Mouse (Mus musculus): ENCODE measurements at regions not wholly inside any gene's neighbourhood (a gene's known extent, or its start where the extent isn't known, plus 50 kb on each side); places are given as distances from the start of the nearest gene placed in this dataset.

DNA sequence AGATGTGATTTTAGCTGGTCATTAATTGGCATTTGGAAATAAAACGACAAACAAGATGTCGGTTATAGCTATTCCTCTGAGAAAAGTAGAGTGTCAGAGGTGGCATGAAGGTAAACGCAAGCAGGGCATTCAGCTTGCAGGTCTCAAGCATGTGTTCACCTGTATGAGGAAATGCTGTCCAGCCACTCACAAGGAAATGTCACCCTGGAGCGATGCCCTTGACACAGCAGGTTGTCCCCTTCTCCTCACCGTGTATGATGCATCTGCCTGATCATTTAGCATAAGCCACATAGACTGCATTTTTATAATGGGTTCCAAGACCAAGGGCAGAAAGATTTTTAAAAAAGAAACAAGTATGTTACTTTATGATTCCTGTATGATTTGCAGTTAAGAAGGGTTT lies 83.9 kb upstream of the Peli1 start:
- H3K4me2 ChIP-seq: no peak overlapping the region
- no peaks in the 10 kb centered on the region for H3K36me3 ChIP-seq (ENCODE audit: control insufficient read depth, insufficient read depth, low read length)
- no peak overlapping the region for H3K27ac ChIP-seq (ENCODE audit: low read depth, low read length)
- H3K4me1 ChIP-seq (ENCODE audit: control insufficient read depth, insufficient read depth, low read length): no peaks in the 10 kb centered on the region
- 92% methylated on average over 5 of the region's 5 CpGs for WGBS (ENCODE audit: insufficient replicate concordance)
- no peak overlapping the region for H3K9ac ChIP-seq (ENCODE audit: low read depth, low read length)
- ATAC-seq (replicated peaks; ENCODE audit: insufficient number of reproducible peaks, low FRiP score, low TSS enrichment): no peak
- no peaks in the 10 kb centered on the region for H3K27me3 ChIP-seq (ENCODE audit: control insufficient read depth, insufficient read depth, low read length)
- H3K9me3 ChIP-seq (replicated peaks; ENCODE audit: control insufficient read depth, low read length): no peaks in the 10 kb centered on the region
- H3K4me3 ChIP-seq (ENCODE audit: low read depth, low read length): no peak overlapping the region

DNA sequence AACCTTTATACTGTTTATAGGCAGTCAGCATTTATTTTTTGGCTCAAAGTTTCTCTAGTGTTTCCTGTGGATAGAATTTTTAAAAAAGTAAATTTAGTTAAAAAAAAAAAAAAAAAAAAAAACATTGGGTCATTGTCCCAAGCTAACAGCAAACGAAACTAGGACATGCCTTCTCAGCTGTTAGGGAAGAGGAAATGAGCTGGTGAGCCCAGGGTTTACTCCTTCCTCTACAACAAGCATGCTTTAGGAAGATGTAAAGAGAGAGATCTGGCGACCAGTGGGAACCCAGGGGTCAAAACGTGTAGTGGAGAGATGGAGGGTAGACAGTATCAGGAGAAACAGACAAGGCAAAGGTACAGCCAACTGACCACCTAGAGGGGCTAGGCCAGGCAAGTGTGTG lies 81.6 kb upstream of the Peli1 start:
- no peak overlapping the region for H3K27ac ChIP-seq (ENCODE audit: low read depth, low read length)
- peaks cover 4% of the 10 kb centered on the region; the same call in 1 of the 2 replicates for H3K4me1 ChIP-seq (ENCODE audit: control insufficient read depth, insufficient read depth, low read length)
- WGBS (ENCODE audit: insufficient replicate concordance): 55% methylated on average over 3 of the region's 3 CpGs
- H3K36me3 ChIP-seq (ENCODE audit: control insufficient read depth, insufficient read depth, low read length): no peaks in the 10 kb centered on the region
- no peak overlapping the region for H3K4me3 ChIP-seq (ENCODE audit: low read depth, low read length)
- H3K9me3 ChIP-seq (replicated peaks; ENCODE audit: control insufficient read depth, low read length): no peaks in the 10 kb centered on the region
- ATAC-seq (replicated peaks; ENCODE audit: insufficient number of reproducible peaks, low FRiP score, low TSS enrichment): no peak
- no peaks in the 10 kb centered on the region for H3K27me3 ChIP-seq (ENCODE audit: control insufficient read depth, insufficient read depth, low read length)
- H3K9ac ChIP-seq (ENCODE audit: low read depth, low read length): no peak overlapping the region
- no peak overlapping the region for H3K4me2 ChIP-seq

DNA sequence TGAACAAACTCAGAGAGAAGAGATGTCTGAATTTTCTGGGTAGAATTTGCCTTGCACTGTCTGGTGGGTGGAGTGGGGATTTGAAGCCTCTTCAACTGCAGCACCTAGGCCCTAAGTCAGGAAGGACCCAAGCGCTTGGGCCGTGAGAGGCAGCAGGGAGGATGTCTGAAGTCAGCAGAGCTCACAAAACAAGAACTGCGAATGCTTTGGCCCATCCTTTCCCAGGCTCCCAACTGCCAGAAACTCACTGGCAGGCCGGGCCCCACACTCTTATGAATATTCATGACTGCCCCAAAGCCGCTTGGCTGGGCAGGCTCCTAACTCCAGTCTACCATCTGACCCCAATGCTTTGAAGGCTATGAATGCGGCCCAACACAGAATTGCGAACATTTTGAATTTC lies 80.2 kb upstream of the Peli1 start:
- Histone ChIP-seq H3K4me2 (no peak overlapping the region), H3K9ac (ENCODE audit: low read depth, low read length) (no peak overlapping the region), H3K27ac (ENCODE audit: low read depth, low read length) (no peak overlapping the region), H3K9me3 (replicated peaks; ENCODE audit: control insufficient read depth, low read length) (no peaks in the 10 kb centered on the region), H3K36me3 (ENCODE audit: control insufficient read depth, insufficient read depth, low read length) (no peaks in the 10 kb centered on the region), H3K4me3 (ENCODE audit: low read depth, low read length) (no peak overlapping the region), H3K27me3 (ENCODE audit: control insufficient read depth, insufficient read depth, low read length) (no peaks in the 10 kb centered on the region), H3K4me1 (ENCODE audit: control insufficient read depth, insufficient read depth, low read length) (peaks cover 13% of the 10 kb centered on the region; the same call in 1 of the 2 replicates)
- no peak for ATAC-seq (replicated peaks; ENCODE audit: insufficient number of reproducible peaks, low FRiP score, low TSS enrichment)
- WGBS (ENCODE audit: insufficient replicate concordance): 45% methylated on average over 7 of the region's 7 CpGs

GRCm38 (mm10) chr11:21014250-21014649 lies 76.8 kb upstream of the Peli1 start:
- Histone ChIP-seq H3K27me3 (ENCODE audit: control insufficient read depth, insufficient read depth, low read length) (no peaks in the 10 kb centered on the region), H3K4me2 (no peak overlapping the region), H3K36me3 (ENCODE audit: control insufficient read depth, insufficient read depth, low read length) (no peaks in the 10 kb centered on the region), H3K4me1 (ENCODE audit: control insufficient read depth, insufficient read depth, low read length) (peaks cover 17% of the 10 kb centered on the region), H3K4me3 (ENCODE audit: low read depth, low read length) (no peak overlapping the region), H3K9ac (ENCODE audit: low read depth, low read length) (no peak overlapping the region), H3K27ac (ENCODE audit: low read depth, low read length) (no peak overlapping the region), H3K9me3 (replicated peaks; ENCODE audit: control insufficient read depth, low read length) (no peaks in the 10 kb centered on the region)
- WGBS (ENCODE audit: insufficient replicate concordance): 33% methylated on average over 3 of the region's 3 CpGs
- ATAC-seq (replicated peaks; ENCODE audit: insufficient number of reproducible peaks, low FRiP score, low TSS enrichment): no peak

GRCm38 (mm10) chr11:21015536-21015935 lies 75.6 kb upstream of the Peli1 start:
- no peak overlapping the region for H3K4me3 ChIP-seq (ENCODE audit: low read depth, low read length)
- no peaks in the 10 kb centered on the region for H3K27me3 ChIP-seq (ENCODE audit: control insufficient read depth, insufficient read depth, low read length)
- peaks cover 17% of the 10 kb centered on the region for H3K4me1 ChIP-seq (ENCODE audit: control insufficient read depth, insufficient read depth, low read length)
- no peaks in the 10 kb centered on the region for H3K36me3 ChIP-seq (ENCODE audit: control insufficient read depth, insufficient read depth, low read length)
- no peak for ATAC-seq (replicated peaks; ENCODE audit: insufficient number of reproducible peaks, low FRiP score, low TSS enrichment)
- no peak overlapping the region for H3K9ac ChIP-seq (ENCODE audit: low read depth, low read length)
- H3K27ac ChIP-seq (ENCODE audit: low read depth, low read length): no peak overlapping the region
- no peak overlapping the region for H3K4me2 ChIP-seq
- H3K9me3 ChIP-seq (replicated peaks; ENCODE audit: control insufficient read depth, low read length): no peaks in the 10 kb centered on the region
- 72% methylated on average over 3 of the region's 3 CpGs for WGBS (ENCODE audit: insufficient replicate concordance)

DNA sequence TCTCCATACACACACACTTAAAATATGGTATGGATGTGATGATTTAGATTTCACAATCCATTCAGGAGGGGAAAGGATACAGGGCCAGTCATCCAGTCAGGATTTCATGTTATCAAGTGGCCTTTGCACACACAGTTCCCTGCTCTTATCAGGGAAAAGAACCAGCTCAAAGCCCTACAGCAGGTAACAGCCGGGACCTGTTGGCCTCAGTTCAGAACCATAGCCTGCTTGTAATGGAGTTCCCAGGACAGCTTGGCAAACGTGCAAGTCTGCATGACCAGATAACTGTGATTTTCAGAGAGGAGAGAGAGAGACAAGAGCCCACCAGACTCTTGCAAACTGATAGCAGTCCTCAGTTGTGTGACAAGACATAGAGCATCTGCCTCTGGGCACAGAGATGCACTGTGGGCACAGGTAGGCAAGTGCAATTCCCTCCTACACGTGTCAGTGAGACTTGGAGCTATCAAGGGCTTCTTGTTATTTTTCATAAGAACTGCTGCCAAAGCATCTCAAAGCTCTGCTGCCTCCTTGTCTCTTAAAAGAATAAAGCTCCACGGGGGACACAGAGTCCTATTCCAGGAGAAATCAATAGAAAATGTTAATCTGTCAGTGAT lies 74.9 kb upstream of the Peli1 start:
- Histone ChIP-seq H3K27me3 (ENCODE audit: control insufficient read depth, insufficient read depth, low read length) (no peaks in the 10 kb centered on the region), H3K9me3 (replicated peaks; ENCODE audit: control insufficient read depth, low read length) (no peaks in the 10 kb centered on the region), H3K4me2 (no peak overlapping the region), H3K9ac (ENCODE audit: low read depth, low read length) (no peak overlapping the region), H3K36me3 (ENCODE audit: control insufficient read depth, insufficient read depth, low read length) (no peaks in the 10 kb centered on the region), H3K4me3 (ENCODE audit: low read depth, low read length) (no peak overlapping the region), H3K27ac (ENCODE audit: low read depth, low read length) (no peak overlapping the region), H3K4me1 (ENCODE audit: control insufficient read depth, insufficient read depth, low read length) (peaks cover 17% of the 10 kb centered on the region)
- no peak for ATAC-seq (replicated peaks; ENCODE audit: insufficient number of reproducible peaks, low FRiP score, low TSS enrichment)
- 26% methylated on average over 4 of the region's 4 CpGs for WGBS (ENCODE audit: insufficient replicate concordance)

DNA sequence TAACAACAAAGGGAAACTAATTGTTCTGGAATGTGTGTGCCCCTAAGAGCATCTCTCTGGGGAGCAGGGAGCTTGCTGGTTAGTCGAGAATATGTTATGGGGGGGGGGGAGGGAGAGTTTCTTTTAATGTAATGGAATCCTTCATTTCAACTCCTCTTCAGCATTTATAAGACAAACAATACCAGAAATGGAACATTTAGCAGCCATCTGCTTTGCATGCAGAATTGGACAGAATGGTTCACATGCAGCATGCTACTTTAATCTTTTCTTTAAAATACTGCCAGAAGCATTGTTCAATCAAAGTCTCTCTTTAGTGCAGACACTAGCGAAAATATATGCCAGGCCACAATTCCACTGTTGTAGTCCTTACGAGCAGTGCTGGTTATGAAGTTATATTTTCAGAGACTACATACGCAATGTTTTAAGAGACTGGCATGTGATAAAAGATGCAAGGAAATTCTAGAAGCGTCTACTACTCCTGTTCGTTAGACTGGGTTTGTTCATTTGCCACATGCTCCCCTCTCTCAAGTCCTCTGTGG lies 74.2 kb upstream of the Peli1 start:
- no peak for ATAC-seq (replicated peaks; ENCODE audit: insufficient number of reproducible peaks, low FRiP score, low TSS enrichment)
- Histone ChIP-seq H3K9me3 (replicated peaks; ENCODE audit: control insufficient read depth, low read length) (no peaks in the 10 kb centered on the region), H3K9ac (ENCODE audit: low read depth, low read length) (no peak overlapping the region), H3K4me3 (ENCODE audit: low read depth, low read length) (no peak overlapping the region), H3K36me3 (ENCODE audit: control insufficient read depth, insufficient read depth, low read length) (no peaks in the 10 kb centered on the region), H3K27me3 (ENCODE audit: control insufficient read depth, insufficient read depth, low read length) (no peaks in the 10 kb centered on the region), H3K27ac (ENCODE audit: low read depth, low read length) (no peak overlapping the region), H3K4me1 (ENCODE audit: control insufficient read depth, insufficient read depth, low read length) (peaks cover 17% of the 10 kb centered on the region), H3K4me2 (no peak overlapping the region)
- WGBS (ENCODE audit: insufficient replicate concordance): 68% methylated on average over 6 of the region's 6 CpGs

DNA sequence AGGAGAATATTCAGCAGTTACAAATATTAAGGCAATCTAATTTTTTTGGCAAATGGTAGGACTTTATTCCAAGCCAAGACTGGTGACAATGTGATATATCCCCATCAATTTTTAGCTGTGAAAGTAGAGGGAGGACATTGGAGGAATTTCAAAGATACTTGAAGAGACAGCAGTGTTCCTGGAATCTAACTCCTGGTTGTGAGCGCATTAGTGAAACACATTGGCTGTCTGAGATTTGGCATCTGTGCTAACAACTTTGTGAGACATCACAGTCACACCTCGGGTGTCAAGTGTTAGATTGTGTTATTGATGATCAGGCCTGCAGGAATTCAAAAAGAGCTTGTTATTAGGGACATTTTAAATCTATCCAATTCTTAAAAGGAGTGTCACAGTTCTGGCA lies 71.3 kb upstream of the Peli1 start:
- no peak overlapping the region for H3K4me2 ChIP-seq
- H3K27me3 ChIP-seq (ENCODE audit: control insufficient read depth, insufficient read depth, low read length): no peaks in the 10 kb centered on the region
- H3K4me1 ChIP-seq (ENCODE audit: control insufficient read depth, insufficient read depth, low read length): peaks cover 11% of the 10 kb centered on the region
- no peak for ATAC-seq (replicated peaks; ENCODE audit: insufficient number of reproducible peaks, low FRiP score, low TSS enrichment)
- H3K9ac ChIP-seq (ENCODE audit: low read depth, low read length): no peak overlapping the region
- no peaks in the 10 kb centered on the region for H3K36me3 ChIP-seq (ENCODE audit: control insufficient read depth, insufficient read depth, low read length)
- H3K27ac ChIP-seq (ENCODE audit: low read depth, low read length): no peak overlapping the region
- no peak overlapping the region for H3K4me3 ChIP-seq (ENCODE audit: low read depth, low read length)
- 59% methylated on average over 2 of the region's 2 CpGs for WGBS (ENCODE audit: insufficient replicate concordance)
- H3K9me3 ChIP-seq (replicated peaks; ENCODE audit: control insufficient read depth, low read length): no peaks in the 10 kb centered on the region

DNA sequence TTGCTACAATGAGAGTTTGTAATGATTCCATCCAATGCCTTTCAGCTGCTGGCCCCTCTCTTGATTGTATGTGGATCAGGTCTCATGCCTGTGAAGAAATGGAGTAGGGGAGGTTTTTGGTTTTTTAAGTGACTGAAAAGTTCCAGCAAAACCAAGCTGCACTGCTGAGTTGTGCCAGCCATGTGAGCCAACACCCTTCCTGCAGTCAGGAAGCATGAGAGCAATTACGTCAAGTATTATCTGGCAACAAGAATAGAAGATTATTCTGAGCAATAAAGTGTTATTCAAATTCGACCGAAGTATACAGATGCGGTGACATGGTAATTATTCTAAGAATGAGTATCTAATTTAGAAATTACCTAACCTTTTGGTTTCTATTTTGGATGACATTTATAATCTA lies 67.0 kb upstream of the Peli1 start:
- Histone ChIP-seq H3K4me1 (ENCODE audit: control insufficient read depth, insufficient read depth, low read length) (no peaks in the 10 kb centered on the region), H3K36me3 (ENCODE audit: control insufficient read depth, insufficient read depth, low read length) (no peaks in the 10 kb centered on the region), H3K9ac (ENCODE audit: low read depth, low read length) (no peak overlapping the region), H3K9me3 (replicated peaks; ENCODE audit: control insufficient read depth, low read length) (no peaks in the 10 kb centered on the region), H3K27ac (ENCODE audit: low read depth, low read length) (no peak overlapping the region), H3K4me3 (ENCODE audit: low read depth, low read length) (no peak overlapping the region), H3K27me3 (ENCODE audit: control insufficient read depth, insufficient read depth, low read length) (no peaks in the 10 kb centered on the region), H3K4me2 (no peak overlapping the region)
- 79% methylated on average over 4 of the region's 4 CpGs for WGBS (ENCODE audit: insufficient replicate concordance)
- ATAC-seq (replicated peaks; ENCODE audit: insufficient number of reproducible peaks, low FRiP score, low TSS enrichment): no peak

All from heart, embryonic 11.5 days (tissue).